Mouse (Mus musculus) heart, postnatal 10 days (tissue): ENCODE measurements around the gene Psenen. TPM values are rescaled to one million over a fixed set of nuclear protein-coding genes. Genes with fewer than 3 reads are reported as not detected.

Experiments
- DNase-seq, 2 experiments: peaks; one replicate each; pipeline ENCODE4 v3.0.0; 2021
- intact Hi-C: fragments of 180-260 bp; cut with DNase I; formaldehyde crosslinking; loops from one replicate; pipeline ENCODE4 v1.15.1; 2025
- total RNA-seq, 2 experiments: library from RNA; stranded (reverse); gene quantifications; 2 replicates each; pipeline ENCODE4 v1.2.3; 2021

The Psenen gene
- 10 to 100 TPM; 78.2 to 80.1 TPM for total RNA-seq

DNA sequence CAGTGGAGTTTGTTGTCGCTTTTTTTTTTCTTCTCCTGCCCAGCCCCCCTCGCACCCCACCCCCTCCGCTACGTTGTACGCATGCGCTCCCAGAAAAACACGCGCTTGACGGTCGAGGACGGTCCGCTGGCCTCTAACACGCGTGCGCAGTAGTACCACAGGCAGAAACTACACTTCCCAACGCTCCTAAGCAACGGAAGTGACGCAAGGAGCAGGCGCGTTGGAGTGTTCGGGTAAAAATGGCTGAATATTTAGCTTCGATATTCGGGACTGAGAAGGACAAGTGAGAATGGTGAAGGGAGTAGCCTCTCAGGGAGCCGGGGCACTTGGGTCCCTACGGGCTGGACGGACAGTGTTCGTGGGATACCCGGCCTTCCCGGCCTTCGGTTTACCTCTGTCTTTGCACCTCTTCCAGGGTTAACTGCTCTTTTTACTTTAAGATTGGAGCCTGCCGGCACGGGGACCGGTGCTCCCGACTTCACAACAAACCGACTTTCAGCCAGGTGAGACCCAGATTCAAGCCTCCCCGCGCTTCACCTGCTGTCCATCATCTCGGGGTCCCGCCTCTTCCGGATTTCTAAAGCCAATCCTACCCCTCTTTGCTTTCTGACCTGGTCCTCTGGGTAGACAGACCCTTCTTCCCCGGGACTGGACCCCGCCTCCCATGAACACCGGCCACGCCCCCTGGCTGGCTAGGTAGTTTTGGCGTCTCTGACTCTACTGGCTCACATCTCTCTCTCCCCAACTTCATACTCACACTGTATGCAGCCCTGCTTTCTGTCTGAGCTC is at the start of gene Psenen, which contains the start of the genes U2af1l4 and Gm49396:
Gene Psenen, minus strand, starts transcription at position 511 of the 789 bp plus-strand sequence.
Gene U2af1l4, plus strand, starts transcription at position 185 of the 789 bp plus-strand sequence.
Gene Gm49396, plus strand, starts transcription at position 228 of the 789 bp plus-strand sequence.
- peak; percentile 98 for DNase-seq
- intact Hi-C loops: no loop called here

DNA sequence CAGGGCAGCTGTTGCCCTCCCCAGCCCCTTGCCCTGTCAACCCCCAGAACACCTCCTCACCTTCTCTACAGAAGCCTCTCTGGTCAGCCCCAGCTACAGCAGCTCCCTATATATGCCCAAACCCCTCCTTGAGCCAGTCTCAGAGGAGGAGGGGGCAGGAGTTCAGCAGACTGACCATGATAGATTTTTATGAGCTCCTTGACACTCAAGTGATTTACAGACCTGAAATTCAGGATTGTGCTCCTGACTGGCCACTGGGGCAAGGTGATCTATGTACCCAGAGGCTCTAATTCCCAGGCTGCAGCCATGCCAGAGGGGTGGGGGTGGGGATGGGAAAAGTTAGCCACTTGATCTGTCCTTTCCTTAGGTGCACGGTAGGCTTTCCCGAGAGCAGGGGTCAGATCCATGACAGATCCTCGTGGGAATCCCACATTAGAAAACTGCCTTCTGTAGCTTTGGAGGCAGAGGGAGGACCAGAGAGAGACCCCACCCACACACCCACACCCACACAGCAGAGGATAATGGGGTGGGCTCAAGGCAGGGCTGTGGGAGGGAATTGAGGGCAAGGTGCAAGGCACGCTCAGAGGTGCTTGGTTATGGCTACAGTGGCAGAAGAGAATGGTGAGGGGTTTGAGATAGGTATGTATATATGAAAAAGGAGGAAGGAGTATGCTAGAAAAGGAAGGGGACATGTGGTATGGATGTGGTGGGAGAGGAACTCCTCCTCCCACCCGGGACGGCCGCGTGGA is 49.4 kb upstream of the Psenen start, which contains the start of gene Upk1a:
Gene Upk1a, minus strand, starts transcription at position 194 of the 749 bp plus-strand sequence.
- DNase-seq: no peak
- intact Hi-C loops: loop anchor here (1.0 to 5.0 kb wide), 2 partner anchors 24 to 241 kb away; no protein-coding TSS in a partner anchor

DNA sequence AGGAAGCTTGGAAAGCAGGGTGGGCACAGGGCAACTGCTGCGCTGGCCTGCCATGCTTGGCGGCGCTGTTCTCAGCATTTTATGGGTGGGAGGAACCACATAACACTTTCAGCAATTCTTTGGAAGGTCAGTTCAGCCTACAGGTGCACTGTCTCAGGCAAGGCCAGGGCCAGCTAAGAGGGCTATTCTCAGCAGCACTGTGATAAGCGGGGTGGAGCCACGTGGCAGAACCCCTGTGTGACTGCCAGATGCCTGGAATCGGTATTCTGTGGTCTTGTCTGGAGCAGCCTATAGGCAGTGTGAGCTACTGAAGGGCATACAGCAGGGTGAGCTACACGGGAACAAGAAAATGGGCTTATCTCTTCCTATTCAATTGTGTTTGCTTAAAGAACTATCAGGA is 46.6 kb upstream of the Psenen start:
- peak; percentile 69 to 83 for DNase-seq

DNA sequence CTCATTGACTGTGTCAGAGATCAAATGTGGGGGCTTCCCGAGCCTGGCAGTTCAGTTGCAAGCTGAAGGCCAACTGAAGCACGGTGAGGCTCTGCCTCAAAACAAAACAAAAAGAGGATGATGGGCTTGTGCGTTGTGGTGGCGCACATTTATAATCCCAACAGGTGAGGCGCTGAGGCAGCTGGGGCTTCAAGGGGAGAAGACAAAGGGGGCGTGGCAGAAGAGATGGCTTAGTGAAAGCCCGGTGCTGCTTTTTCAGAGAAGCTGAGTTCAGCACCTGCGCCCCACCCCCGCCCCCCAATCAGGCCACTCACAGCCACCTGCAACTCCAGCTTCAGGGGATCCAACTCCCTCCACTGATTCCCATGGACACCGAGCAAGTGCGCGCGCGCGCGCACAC is 45.0 kb upstream of the Psenen start:
- intact Hi-C loops: loop anchor here (1.0 to 5.0 kb wide), 2 partner anchors 19 to 116 kb away; partner anchors contain the start of gene Prodh2
- no peak for DNase-seq

More for the DNA sequence above, 46.6 kb upstream of the Psenen start:
- intact Hi-C loops: loop anchor here (5.0 kb wide), 1 partner anchor 238 kb away; no protein-coding TSS in a partner anchor

DNA sequence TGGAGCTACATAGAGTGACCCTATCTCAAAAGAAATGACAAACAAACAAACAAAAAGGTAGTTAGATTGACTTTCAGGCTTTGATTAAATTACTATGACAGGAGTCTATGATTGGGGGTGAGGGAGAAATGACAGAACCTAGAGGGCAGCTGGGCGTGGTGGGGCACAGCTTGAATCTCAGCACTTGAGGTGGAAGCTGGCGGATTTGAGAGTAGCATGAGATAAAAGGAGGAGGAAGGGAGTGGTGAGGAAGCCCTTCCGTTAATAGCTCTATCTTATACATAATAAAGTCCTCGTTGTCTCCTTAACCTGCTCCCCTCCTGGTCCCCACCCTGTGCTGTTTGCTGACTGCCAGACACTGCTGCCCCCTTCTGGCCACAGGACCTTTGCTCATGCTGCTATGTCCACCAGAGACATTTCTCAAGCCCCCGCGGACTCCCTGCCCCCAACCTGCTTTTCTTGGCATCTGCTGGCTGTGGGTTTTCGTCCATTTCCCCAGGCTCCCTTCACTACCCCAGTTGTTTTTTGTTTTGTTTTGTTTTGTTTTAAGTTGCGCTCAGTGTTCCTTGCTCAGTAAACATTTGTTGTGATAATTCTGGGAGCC is 44.4 kb upstream of the Psenen start:
- intact Hi-C loops: loop anchor here (1.0 to 5.0 kb wide), 2 partner anchors 19 to 116 kb away; partner anchors contain the start of gene Prodh2
- peak; percentile 58 to 68 for DNase-seq

DNA sequence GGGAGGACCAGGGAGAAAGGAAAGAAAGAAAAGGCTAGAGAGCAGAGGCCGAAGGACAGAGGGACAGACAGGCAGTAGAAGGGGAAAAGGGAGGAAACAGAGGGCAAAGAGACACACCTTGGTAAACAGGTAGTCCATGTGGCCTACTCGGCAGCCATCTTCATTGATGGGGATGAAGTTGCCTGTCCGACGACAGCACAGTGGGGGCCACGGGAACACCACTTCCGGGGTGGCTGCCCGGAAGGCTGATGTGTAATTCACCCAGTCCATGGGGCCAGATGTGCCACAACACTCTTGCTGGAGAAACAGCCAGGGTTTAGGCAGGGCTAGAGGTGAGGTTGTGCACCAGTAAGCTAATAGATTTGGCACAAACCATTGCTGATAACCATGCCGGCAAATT is 41.5 kb upstream of the Psenen start:
- DNase-seq: no peak
- intact Hi-C loops: loop anchor here (5.0 kb wide), 1 partner anchor 113 kb away; the partner anchor contains the start of gene Prodh2

DNA sequence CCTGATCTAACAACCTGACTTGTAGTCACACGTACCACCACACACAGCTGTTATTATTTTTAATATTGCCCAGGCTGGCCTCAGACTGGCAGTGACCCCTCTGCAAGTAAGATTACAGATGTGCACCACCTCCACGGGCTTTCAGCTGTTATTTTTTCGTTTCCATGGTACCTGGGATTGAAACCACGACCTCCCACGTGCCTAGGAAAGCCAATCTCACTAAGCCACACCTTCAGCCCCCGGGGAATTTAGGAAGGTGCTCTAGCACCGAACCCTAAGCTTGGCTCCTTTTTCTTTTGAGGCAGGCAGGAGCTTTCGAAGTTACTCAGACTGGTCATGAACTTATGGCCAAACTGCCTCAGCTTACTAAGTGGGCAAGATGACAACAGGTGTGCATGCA is 41.0 kb upstream of the Psenen start:
- DNase-seq: no peak
- intact Hi-C loops: no loop called here

DNA sequence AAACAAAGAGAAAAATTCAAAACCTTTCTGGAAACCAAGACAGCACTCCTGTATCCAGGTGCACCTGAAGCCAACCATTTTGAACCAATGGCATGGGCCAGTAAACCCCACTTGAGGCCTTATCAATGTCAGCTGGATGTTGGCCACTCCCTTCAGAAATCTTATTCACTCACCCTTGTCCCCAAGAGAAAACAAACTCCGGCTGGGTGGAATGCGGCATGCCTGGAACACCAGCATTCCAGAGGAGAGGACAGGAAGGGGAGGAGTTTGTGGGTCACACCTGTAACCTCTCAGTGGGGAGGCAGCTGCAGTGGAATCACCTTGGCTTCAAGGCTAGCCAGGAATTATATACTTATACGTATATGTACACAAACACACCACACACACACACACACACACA is 39.2 kb upstream of the Psenen start:
- no peak for DNase-seq
- intact Hi-C loops: no loop called here

DNA sequence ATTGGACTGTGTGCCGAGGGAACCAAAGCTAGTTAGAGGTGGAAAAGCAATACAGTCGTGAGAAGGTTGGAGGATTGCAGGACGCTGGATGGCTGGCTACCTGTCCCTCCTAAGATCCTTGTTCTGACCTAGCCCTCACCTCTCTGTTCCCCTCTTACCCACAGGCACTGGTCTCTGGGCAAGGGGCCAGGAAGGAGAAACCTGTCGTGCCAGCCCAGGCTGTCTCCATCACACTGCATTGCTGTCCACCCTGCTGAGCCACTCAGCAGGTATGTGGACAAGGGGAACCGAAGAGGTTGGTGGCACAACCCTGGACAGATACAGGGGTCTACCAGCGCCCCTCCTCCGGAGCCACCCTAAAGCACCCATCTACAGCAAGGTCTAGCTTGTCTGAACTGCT is 37.2 kb upstream of the Psenen start:
- DNase-seq: no peak
- intact Hi-C loops: no loop called here

DNA sequence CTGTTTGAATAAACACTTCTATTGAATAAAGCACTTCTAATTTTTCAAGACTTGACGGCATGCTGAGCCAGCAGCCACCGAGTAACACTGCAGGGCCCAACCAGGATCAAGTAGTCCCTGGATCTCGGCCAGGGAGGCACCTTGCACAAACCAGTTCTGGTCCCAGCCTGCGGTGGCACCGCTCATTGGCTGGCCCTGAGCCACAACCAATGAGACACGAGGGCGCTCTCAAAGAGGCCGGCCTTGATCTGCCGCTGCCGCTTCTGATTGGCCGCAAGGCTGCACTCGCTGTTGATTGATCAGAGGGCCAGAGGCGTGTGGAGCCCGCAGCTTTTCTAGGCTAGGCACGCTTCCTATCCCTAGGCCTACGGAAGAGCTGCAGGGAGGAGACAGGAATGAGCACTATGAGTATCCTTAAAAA is 36.5 kb upstream of the Psenen start:
- peak; percentile 93 for DNase-seq
- intact Hi-C loops: loop anchor here (10.0 kb wide), 1 partner anchor 365 kb away; no protein-coding TSS in a partner anchor

DNA sequence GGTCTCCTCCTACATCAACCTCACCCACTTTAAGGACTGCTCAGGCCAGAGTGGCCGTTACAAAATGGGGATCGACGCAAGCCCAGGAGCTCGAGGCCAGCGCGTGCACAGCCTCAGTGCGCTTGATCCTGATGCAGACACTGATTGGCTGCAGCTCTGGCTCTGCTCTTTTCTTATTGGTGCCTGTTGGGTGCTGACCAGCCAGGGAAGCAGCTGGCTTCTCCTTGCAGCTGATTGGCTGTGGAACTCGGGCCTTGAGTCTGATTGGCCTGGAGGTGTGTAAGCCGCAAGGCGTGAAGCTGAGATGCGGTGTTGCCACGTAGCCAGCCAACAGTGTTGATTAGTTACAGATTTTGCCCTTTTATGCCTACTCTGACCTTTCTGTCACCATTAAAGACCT is 35.4 kb upstream of the Psenen start, which contains the start of gene Zbtb32:
Gene Zbtb32, minus strand, starts transcription at position 124 of the 400 bp plus-strand sequence.
- intact Hi-C loops: loop anchor here (10.0 kb wide), 1 partner anchor 366 kb away; no protein-coding TSS in a partner anchor

DNA sequence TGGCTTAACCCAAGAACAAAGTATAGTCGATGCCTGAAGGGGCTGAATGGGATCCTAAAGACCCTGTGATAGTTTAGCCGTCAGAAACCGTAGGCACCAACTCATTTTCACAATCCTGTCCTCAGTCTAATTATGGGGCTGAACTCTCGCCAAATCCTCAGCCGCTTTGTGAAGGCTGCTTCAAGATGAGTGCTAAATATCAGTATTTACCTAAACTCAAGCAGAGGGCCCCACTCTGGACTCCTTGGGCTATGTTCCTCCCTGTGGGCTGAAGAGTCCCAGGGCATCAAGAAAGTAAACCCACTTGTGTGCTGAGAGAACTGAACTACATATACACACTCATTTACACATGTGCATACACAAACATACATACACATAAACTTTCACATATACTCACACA is 33.4 kb upstream of the Psenen start:
- no peak for DNase-seq
- intact Hi-C loops: loop anchor here (10.0 kb wide), 1 partner anchor 368 kb away; no protein-coding TSS in a partner anchor

More for the DNA sequence above, 35.4 kb upstream of the Psenen start, which contains the start of gene Zbtb32:
- no peak for DNase-seq

DNA sequence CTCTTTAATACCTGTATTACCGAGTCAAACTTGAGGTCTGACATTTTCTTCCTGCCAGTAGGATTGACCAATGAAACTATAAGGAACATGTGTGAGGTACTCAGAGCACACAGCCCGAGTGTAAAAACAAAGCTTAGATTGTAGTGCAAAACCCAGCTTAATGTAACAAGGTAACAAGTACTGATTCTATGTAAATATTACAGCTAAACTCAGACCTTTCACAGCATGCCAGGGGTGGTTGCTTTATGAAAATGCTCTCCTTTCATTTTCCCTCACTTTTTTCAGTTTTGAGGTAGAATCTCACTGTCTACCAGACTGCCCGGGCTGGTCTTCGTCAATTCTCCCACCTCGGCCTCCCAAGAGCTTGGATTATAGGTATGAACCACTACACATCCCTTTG is 32.7 kb upstream of the Psenen start:
- intact Hi-C loops: loop anchor here (10.0 kb wide), 1 partner anchor 369 kb away; no protein-coding TSS in a partner anchor
- no peak for DNase-seq

DNA sequence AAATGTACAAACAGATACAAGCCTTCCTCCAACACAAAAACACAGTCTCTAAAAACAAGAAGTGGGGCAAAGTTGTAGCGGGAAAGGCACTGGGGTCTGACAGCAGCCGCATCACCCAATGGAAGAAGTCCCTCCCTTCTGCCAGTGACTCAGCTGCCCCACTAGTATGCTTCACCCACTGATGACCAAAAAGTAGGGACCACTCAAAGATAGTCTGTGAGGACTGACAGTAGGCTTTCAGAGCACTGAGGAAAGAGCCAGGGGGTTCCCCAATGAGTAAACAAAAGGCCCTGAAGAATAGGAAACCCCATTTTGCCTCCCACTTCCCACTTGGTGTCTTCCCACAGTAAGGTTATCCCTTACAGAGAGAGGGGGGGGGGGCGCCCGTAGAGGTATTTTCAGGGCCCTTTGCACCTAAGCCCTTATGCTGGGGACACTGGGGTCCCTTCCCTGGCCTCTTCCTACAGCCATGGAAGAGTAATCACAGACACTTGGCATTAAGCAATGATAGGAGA is 31.1 kb upstream of the Psenen start:
- intact Hi-C loops: loop anchor here (5.0 to 10.0 kb wide), 2 partner anchors 308 to 370 kb away; no protein-coding TSS in a partner anchor
- DNase-seq: no peak

DNA sequence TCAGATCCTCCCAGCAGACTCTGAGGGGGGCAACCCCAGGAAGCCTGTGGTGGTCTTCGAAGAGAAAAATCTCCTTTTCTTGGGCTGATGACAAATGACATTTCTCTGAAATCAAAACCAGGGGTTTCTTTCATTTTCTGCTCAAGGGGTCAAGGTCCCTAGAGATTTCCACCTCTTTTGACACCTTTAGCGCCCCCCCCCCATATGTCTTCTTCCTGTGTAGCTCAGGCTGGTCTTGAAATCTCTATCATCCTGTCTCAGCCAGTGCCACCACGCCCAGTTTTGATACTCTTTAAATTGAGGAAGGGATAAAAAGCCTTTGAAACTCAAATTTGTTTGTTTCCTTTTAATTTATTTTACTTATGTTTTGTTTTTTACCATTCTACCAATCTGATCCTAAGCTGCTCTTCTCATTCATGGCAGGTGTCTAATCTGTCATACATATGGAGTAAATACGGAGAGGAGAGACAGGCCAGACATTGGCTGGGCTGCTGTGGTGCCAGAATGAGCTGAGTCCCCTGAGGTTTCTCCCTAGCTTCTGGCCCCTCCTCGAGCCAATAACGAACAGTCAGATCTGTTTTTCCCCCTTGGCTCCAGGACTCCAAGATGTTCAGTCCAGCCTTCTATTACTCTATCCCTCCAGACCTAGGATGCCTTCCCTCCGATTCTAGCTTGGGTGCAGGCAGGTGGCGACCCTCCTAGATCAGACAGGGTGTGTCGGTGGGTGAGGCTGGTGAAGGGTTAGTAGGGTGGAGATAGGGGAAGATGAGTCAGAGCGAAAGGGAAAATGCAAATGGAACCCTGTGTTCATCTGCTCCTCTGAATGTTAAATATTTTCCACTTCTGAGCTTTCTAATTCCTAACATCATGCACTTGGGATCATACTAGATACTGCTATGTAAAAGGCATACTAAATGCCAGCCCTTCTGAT is 30.4 kb upstream of the Psenen start:
- intact Hi-C loops: loop anchor here (5.0 to 10.0 kb wide), 2 partner anchors 308 to 371 kb away; no protein-coding TSS in a partner anchor
- no peak for DNase-seq

DNA sequence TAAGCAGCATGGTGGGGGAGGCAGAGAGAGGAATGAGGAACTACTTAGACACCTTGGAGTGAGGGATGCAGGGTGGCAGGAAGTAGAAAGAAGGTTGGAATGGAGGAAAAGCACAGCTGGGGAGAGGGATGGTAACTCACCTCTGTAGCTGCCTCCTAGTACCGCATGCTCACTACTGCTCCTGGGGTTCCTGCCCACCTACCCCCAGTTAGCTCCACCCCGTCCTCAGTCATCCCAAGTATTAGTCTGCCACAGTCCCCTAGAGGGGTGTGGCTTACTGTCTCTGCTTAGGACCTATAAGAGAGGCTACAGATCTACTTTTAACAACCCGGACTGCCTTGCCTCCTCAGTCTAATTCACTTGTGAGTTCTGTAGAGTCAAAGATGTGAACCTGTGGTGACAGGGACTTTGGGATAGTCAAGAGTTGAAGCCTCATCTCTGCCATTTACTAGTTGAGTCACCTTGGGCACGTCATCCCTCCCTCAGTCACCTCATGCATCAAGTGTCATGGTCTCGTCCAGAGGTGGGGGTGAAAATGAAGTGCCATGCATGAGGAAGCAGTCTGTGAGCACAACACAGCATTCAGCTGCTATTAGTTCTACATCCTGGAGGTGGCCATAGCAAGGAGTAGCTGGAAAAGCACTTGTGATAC is 29.5 kb upstream of the Psenen start:
- intact Hi-C loops: loop anchor here (5.0 to 10.0 kb wide), 2 partner anchors 309 to 372 kb away; no protein-coding TSS in a partner anchor

DNA sequence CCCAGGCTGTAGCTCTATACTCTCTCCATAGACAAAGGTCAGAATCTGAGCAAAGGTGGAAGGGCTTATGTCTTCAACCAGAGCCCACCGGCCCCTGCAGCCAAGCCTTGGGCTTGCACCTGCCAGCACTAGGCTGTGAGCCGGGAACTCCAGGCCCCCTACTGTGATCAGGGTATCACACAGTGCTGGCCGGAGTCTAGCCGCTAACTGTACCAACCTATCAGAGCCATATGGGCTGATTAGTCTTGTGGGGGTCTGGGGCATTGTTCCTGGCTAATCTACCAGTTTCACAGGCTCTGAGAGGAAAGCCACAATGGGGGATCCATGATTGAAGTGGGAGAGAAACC is 28.2 kb upstream of the Psenen start:
- intact Hi-C loops: loop anchor here (5.0 to 10.0 kb wide), 2 partner anchors 311 to 373 kb away; no protein-coding TSS in a partner anchor
- DNase-seq: no peak

More for the DNA sequence above, 29.5 kb upstream of the Psenen start:
- DNase-seq: no peak
